Mouse (Mus musculus) myocyte (in vitro differentiated cells): Measurements from ENCODE around the gene Tnc.

Experiments used
- E2F4 ChIP-seq: IDR thresholded peaks from one replicate; pipeline ENCODE4 v1.6.1; 2011; ENCODE audit warnings: mild to moderate bottlenecking, control low read depth, moderate library complexity; ENCODE audit not compliant: insufficient read depth
- MAX ChIP-seq: IDR thresholded peaks from one replicate; pipeline ENCODE4 v1.6.1; 2011; ENCODE audit warnings: low read depth, mild to moderate bottlenecking, control low read depth
- MYOD1 ChIP-seq, 3 experiments: IDR thresholded peaks; one replicate each; pipeline ENCODE4 v1.6.1; 2011; ENCODE audit warnings: control low read depth in 2 of 3, low read depth in 2 of 3, mild to moderate bottlenecking in 2 of 3, moderate library complexity in 1 of 3; ENCODE audit not compliant: insufficient read length in 2 of 3, control insufficient read depth in 1 of 3
- POLR2A ChIP-seq: IDR thresholded peaks from one replicate; pipeline ENCODE4 v1.6.1; 2011; ENCODE audit warnings: low read depth, mild to moderate bottlenecking, control low read depth, moderate library complexity; ENCODE audit not compliant: insufficient read length
- POLR2AphosphoS2 ChIP-seq: IDR thresholded peaks from one replicate; pipeline ENCODE4 v1.6.1; 2011; ENCODE audit warnings: low read depth, control low read depth; ENCODE audit not compliant: insufficient read length
- TCF12 ChIP-seq: IDR thresholded peaks from one replicate; pipeline ENCODE4 v1.6.1; 2011; ENCODE audit warnings: mild to moderate bottlenecking, control low read depth; ENCODE audit not compliant: poor library complexity, insufficient read depth, severe bottlenecking
- USF1 ChIP-seq: IDR thresholded peaks from one replicate; pipeline ENCODE4 v1.6.1; 2011; ENCODE audit warnings: low read depth, mild to moderate bottlenecking, control low read depth, moderate library complexity

GRCm38 (mm10) chr4:64020151-64020550 is 26.7 kb downstream of the Tnc start:
- TF ChIP-seq MYOD1 (IDR thresholded peaks at IDR 0.05; ENCODE audit: control insufficient read depth in 1 of 3, insufficient read length in 2 of 3, low read depth in 2 of 3) (no peak), E2F4 (no peak), POLR2A (no peak), MAX (no peak), POLR2AphosphoS2 (no peak), TCF12 (no peak), USF1 (no peak)
